Mouse (Mus musculus): Measurements from ENCODE around the gene Cnst.

Gene Cnst

DNA sequence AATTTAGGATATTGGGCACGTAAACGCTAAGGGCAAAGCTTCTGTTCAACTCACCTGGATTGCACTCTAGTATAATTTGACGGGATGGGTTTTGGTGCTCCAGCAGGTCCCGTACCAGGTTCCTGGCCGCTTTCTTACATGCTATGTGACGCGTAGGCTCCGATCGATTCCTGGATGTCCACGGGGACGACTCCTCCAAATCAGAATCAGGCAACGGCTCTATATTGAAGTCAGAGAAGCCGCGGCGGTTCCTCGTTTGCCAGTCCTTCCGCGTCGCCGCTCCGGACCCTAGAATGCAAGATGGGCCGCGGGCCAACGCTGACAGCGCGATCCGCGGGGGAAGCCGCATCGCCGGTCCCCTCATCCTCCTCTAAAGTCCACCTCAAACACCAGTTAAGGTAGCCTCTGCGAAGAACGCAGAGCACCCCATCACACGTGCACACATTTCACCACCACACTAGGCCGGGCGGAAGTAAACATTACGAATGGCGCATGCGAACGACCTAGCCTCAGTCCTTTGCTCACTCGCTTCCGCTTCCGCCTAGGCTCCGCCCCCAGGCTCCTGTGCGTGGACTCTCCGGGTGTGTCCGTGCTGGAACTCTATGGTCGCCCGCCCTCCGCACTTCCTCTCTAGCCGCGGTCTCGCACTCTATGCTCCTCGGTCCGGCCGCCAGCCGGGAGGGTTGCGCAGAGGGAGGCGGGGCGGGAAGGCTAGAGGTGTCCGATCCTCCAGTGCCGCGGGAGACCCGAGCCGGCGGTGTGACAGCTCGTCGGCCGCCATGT, at the start of gene Cnst, which contains the start of gene Tfb2m:
Cnst (plus strand) TSS at position 603 of the 783 bp plus-strand sequence.
Tfb2m (minus strand) TSS at position 500 of the 783 bp plus-strand sequence.
- DNase-seq (ENCODE audit: low spot score): peak; percentile 96

DNA sequence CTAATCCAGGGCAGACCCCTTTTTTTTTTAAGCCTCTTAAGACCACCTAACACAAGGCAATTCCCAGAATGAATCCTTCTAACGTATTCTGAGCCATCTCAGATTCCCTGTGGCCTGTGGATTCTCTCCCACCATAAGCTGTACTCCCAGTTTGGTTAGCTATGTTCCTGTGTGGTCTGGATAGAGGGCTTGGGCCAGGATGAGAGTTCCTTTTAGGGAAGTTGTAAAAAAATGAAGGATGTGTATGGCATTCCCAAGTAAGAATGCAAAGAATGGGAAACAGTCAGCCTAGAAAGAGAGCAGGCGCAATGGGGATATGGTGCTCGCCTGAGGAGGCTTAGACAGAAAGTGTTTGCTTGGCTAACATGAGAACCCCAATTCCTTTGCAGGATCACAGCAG, 46.9 kb upstream of the Cnst start:
- no peak for DNase-seq (ENCODE audit: low spot score)

DNA sequence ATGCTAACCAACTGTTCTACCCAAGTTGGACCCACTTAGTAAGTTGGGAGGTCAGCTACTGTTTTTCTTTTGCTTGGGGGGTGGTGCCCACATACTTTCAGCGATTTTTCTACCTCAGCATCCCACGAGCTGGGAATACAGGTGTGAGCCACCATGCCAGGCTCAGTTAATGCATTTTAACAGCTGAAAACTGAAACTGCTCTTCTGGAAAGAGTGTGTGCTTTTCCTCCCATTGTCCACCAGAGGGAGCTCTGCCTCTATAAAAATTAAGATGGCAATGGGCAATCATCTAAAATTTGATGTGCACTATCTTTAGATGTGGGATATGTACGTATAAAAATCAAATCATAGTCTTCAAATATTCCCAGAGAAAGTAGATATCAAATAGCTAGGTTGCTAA, 43.6 kb upstream of the Cnst start:
- no peak for DNase-seq (ENCODE audit: low spot score)

DNA sequence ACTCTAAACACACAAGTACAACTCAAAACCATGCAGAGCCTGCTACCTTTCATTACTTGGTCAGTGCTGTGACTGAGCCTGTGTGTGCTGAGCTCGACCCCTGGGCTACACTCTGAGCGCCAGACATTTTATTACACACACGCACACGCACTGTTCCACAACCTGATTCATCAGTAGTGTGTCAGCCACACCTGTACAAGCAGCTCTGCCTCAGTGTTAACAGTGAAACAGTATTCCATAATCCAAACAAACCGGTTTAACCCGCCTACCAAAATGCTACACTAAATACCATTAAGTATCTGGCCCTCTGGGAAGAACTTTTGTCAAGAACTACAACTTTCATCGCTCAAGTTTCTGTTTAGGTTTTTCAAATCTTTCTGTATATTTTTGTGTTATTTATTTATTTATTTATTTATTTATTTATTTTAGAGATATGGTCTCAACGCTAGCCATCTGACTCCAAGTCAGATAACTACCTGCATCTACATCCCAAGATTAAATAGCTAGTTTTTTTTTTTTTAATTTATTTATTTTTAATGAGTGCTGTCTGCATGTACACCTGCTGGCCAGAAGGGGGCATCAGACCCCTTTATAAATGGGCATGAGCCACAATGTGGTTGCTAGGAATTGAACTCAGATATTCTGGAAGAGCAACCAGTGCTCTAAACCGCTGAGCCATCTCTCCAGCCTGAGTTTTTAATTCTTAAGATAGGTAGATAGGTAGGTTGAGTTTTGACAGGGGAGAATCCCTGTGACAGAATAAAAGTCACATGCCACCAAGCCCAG, 39.4 kb upstream of the Cnst start:
- no peak for DNase-seq (ENCODE audit: low spot score)

DNA sequence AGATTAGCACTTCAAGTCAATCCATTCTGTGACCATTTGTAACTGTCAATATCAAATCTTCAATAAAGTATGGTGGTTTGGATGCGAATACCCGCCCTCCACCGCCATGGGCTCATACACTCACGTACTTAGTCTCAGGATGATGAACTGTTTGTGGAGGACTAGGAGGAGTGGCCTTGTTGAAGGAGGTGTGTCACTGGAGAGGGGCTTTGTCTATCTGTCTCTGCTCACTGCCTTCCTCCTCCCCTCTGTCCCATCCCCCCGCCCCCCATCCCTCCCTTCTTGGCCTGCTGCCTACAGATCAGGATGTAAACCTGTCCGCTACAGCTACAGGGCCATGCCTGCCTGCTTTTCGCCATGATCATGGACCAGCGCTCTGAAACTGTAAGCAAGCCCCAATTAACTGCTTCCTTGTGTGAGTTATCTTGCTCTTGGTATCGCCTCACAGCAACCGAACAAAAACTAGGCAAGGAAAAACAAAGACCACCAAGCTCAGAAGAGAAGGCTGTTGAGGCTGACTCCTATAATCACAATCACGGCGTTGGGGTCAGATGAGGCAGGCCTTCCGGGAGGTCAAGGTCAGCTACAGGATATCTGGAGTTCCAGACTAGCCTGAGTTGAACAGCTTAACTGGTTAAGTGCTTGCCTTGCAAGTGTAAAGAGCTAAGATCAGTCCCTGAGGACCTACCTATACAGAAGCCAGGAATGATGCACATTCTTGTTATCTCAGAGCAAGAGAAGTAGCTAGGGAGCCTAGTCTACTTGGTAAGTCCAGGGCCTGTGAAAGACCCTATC, 35.4 kb upstream of the Cnst start:
- no peak for DNase-seq (ENCODE audit: low spot score)

DNA sequence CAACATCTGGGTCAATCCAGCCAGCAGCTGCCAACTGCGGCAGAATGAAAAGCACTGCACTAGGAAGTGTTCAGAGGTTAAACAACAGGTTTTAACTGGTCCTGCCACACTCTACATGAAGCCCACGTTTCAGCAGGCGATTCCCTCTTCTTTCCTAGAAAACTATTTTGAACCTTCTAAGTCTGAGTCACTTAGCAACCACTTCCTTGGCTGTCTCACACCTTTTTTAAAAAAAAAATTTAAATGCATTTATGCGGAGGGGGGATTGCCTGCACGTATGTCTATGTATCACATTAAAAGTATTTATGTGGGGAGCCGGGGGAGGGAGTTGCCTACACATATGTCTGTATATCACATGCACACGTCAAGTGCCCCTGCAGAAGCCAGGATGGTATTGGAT, 34.3 kb upstream of the Cnst start:
- no peak for DNase-seq (ENCODE audit: low spot score)

DNA sequence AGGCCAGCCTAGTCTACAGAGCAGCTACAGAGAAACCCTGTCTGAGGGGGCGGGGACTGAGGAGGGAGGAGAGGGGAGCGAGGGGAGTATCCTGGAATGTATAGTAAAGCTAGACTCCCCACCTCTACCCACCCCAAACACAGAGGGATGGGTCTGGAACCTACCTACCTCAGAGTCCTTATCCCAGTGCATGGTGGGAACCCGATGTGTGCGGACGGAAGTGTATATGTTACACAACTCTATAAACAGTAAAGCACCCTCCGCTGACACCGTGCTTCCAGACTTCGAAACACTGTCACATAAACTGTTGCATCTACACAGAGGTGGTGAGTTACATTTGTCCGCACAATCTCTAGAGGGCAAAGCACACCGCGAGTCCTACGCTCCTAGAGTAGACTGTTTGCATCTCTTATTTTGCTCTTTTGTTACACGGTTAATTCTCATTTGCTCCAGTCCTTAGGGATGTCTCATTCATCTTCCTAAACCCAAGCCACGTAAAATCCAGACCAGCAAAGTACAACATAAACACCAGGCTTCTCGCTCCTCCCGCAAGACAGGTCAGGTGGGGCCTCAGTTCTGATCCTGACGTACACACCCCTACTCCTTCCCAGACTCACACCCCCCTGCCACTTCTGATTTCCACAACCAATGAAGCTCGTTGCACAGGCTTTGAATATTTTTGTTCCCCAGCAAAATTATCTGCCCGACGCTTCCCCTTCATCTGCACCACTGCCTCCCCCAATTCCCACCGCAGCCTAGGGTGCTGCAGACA, 29.0 kb upstream of the Cnst start:
- DNase-seq (ENCODE audit: low spot score): no peak

DNA sequence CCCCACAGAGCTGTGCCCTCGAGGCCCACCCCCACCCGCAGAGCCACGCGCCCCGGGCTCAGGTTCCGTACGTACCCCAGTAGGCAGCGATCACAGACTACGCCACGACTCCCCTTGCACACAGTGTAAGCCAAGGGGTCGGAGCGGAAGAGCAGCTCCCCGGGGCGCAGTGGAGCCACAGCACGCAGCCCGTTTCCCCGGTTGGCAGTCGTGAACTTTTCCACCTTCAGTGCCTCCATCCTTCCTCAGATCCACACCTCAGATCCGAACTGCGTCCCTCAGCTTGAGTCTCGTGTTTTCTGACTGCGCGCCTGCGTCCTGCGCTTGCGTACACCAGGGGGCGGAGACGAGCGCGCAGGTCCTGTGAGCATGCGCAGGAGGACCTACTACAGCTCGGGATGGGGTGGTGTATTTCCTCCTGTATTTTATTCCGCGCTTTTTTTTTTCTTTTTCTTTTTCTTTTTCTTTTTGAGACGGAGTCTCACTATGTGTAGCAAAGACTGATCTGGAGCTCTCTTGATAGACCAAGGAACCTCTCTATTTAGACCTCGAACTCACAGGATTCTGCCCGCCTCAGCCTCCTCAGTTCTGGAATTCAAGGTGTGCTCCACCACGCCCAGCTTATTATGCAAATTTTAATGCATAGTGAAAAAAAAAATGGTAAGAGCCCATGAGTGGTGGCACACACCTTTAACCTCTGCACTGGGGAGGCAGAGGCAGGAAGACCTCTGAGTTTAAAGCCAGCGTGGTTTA, 28.3 kb upstream of the Cnst start, which contains the start of gene Smyd3:
Smyd3 (minus strand) TSS at position 329 of the 753 bp plus-strand sequence.
- DNase-seq (ENCODE audit: low spot score): peak; percentile 83

DNA sequence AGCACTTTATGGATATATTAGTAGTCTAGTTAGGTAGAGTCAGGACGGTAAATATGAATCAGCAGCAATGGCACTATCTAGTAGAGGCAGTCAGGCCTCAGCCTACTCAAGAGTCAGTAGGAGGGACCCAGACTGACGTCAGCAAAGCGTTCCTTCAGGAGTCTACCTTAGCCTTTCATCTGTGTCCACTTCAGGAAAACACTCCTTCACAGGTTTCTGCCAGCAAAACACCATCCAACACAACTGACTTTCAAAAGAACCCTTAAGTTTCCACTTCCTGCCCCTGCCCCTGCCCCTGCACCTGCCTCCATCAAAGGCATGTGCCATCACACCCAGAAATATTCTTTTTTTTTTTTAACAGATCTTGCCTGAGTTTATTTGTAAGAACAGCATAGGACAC, 26.3 kb upstream of the Cnst start:
- DNase-seq (ENCODE audit: low spot score): no peak

DNA sequence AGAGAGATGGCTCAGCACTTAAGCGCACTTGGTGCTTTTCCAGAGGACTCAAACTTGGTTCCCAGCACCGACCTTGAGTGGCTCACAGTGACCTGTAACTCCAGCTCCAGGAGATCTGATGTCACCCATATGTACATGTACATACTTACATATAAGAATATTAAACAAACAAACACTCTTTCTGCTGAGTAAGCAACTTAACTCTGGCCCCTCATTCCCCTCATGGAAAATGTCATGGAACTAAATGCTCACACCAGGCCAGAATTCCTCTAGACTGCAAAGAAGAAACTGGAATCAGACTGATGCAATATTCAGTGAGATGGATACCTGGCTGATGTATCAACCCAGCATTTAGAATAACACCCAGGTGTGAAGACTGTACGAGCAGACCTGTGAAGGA, 7.1 kb upstream of the Cnst start:
- DNase-seq (ENCODE audit: low spot score): no peak

DNA sequence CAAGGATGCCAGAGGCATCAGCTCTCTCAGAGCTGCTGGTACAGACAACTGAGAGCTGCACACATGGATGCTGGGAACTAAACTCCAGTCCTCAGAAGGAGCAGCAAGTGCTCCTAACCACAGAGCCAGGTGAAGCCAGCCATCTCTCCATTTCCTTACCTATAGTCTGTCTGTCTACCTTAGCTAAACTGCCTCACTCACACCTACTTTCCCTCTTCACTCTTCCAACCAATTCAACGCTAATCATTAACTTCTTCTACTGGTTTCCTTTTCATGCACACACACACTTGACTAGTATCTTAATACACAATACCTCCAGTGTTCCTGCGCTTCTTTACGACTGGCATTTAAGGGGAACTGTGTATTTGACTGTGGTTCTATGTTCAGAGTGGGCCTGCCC, 6.3 kb upstream of the Cnst start:
- DNase-seq (ENCODE audit: low spot score): no peak

DNA sequence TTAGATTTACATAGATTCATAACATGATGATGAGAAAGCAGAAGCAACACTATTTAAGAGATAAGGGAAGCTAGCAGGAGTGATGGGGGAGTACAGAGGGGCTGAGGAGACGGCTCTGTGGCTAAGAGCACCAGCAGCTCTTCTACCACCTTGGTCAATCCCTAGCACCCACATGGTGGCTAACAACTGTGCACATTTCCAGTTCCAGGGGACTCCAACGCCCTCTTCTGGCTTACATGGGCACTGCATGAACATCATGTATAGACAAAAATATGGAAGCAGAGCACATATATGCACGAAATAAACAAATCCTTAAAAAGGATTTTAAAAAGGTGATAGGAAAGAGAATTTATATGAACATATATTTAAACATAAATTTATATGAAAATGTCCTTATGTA, 4.7 kb upstream of the Cnst start:
- DNase-seq (ENCODE audit: low spot score): no peak

DNA sequence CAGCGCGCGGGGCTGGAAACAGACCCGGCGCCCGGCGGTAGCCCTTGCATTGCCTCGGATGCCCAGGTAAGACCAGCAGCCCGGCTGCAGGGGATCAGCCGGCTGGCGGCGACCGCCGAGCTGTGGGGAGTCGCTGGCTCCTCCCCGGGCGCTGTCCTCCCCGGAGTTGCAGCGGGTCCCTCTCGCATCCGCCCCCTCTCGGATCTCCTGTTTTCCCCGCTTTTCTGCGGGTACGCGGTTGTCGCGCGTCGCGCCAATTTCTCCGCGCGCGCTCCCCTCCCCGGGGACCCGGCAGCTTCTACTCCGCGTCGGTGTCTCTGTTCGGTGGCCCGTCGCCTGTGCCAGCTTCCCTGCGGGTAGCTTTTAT, 364 bp downstream of the Cnst start:
- DNase-seq (ENCODE audit: low spot score): no peak

DNA sequence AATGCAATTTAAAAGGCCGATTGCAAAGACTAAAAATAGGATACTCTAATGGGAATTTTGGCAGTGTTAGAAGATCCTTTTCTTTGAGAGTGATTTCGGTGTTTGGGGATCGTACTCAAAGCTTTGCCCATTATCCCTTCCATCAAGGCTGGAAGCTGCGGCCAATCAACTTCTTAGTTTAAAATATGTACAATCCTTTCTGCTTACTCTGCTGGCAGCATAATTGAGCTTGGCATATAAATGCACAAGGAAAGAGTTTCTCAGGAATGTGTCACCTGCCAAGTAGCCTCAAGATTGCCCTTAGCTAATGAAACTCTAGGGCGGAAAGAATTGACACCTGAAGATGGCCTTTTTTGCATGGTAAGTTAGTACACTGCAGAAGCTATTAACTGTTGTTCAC, 1.0 kb downstream of the Cnst start:
- no peak for DNase-seq (ENCODE audit: low spot score)

DNA sequence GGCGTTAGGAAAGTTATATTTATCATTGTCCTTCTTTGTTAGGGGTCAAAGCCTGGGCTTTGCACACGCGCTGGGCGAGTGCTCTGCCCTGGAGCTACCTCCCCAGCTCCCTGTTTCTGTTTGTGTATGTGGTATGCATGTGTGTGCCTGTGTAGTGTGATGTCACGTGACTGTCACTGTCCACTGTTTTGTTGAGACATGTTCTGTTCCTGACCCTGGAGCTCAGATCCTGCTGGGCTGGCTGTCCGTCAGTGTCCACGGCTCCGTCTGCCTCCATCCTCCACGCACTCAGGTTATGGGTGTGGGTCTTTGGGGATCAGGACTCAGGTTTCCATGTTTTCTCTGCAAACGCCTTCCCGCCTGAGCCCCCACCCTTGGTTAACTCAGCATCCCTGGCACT, 2.0 kb downstream of the Cnst start:
- no peak for DNase-seq (ENCODE audit: low spot score)

DNA sequence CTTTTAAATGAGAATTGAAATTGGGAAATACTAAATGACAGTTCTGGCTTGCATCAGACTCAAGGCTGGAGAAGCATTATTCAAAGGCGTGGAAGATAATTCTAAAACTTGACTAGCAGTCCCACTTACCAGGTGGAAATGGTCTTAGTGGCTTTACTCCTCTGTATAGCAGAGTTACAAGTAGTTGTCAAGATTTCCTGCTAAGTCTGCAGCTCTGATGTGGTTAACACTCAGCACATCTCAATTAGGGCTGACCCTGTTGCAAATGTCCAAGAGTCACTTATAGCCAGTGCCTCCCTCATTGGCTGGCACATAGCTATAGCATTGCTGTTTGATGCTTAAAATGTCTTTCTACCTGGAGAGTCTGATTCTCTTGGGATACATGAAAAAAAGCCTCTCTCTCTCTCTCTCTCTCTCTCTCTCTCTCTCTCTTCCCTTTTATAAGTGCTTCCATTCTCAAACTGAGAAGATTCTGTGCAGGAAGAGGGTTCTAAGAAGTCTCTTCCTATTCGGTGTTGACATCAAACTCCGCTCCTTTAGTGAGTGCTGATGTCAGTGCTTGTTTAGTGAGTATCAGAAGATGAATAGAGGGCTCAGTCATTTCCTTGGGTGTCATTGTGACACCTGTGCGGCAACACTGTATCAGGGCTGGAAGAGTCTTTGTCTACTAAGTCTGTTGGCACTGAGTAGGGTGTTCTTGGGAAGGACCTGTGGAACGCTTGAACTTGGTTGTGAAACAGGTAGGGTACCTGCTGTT, 3.0 kb downstream of the Cnst start:
- no peak for DNase-seq (ENCODE audit: low spot score)

DNA sequence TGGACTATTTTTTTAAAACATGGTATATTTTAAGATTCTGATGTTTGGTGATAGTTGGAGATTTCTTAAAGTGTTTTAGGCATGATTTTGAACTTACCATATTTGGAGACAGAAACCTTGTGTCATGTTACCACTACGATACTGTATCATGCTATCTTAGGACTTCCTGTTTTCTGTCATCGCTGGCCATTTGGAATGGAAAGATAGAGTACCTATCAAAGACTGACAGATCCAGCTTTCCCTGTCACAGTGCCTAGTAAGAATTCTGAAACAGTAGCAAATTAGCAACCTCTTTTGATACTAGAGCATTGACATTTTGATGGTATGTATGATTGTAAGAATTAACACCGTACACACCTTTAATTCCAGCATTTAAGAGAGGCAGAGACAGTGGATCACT, 5.2 kb downstream of the Cnst start:
- no peak for DNase-seq (ENCODE audit: low spot score)

DNA sequence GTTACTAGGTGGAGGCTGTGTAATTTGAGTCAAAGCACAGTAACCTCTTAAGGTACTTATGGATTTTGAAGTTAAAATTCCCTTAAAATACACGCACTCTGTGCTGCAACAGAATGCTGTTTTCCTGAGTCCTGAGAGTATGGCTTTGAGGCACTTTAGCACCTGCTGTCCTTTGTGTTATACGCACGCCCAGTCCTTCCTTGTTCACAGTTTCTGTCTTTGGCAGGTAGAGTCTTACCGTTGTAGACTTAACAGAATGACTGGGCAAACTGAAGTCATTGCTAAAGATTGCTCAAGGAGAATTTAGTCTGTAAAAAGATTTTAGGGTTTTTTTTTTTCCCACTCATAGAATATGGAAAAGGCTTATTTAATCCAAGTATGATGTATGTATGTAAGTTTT, 5.8 kb downstream of the Cnst start:
- no peak for DNase-seq (ENCODE audit: low spot score)

DNA sequence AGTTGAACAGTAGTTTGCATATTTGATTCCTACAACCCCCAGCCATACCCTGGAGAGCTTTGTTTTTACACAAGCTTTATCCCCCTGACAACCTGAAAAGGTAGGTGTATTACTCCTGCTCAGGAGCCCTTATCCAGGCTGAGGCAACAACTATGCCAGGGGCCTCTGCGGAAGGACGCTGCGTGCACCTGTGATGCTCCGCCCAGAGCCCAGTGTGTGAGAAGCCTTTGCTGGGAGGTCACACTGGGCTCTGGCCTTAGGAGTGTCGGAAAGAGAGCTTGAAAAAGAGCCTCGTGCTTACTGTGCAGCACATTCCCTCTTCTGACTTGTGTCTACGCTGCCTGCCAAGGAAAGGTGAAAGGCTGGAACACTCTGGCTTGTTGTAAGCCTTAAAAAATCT, 6.6 kb downstream of the Cnst start:
- no peak for DNase-seq (ENCODE audit: low spot score)

DNA sequence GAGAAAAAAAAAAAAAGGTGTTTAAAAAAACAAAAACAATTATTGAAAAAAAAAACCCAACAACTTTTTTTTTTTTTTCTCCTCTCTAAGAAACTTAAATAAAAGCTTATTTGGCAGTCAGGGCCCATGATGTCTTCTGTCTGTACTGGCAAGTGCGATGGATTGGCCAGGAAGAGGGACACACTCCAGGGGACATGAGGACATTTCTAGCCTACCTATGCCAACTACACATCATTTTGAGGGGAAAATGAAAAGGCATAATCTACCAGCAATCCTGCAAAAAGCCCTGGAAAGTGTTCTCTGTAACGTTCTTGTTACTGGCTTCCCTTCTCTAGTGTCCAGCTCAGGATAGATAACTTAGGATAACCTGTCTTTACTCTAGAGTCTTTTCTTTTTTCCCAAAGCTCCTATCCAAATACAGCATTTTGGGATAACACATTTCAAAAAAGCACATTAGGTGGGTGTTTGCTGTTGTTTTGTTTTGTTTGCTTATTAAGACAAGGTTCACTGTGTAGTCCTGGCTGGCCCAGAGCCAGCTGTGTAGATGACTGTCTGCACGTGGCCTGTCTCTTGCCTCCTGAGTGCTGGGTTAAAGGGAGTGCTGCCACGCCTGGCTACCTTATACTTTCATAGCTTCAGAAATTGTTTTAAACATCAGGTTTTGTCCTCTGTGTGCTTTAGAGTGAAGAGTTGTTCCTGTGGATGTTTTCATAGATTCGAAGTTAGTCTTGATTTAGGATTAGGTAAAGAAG, 7.2 kb downstream of the Cnst start:
- DNase-seq (ENCODE audit: low spot score): no peak

Data from urinary bladder, postnatal 25 days (tissue).